Mouse (Mus musculus): Measurements from ENCODE around the gene Birc7. TPM values are rescaled to one million over a fixed set of nuclear protein-coding genes. Genes with fewer than 3 reads are reported as not detected.

The Birc7 gene
- not detected for polyA plus RNA-seq (2017; shearing (Covaris generic))

DNA sequence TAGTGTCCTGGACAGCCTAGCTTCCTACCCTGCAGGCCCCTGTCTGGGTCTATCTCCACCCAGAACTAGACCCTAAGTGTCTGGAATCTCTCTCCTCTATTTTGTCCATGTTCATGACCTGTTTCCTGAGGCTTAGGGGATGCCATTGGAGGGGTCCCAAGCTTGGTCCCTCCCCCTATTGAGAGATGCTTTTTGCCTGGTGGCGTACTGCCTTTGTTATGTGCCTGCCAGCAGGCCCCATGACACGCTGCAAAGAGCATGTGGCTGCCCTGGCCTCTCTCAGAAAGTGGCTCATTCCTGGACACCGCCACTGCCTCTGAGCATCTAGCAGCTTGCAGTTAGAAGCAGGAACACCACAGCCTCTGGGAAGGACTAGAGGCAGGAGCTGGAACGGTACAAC, at the start of gene Birc7:
Gene Birc7 (plus strand): TSS at position 301 of the 400 bp plus-strand sequence.

DNA sequence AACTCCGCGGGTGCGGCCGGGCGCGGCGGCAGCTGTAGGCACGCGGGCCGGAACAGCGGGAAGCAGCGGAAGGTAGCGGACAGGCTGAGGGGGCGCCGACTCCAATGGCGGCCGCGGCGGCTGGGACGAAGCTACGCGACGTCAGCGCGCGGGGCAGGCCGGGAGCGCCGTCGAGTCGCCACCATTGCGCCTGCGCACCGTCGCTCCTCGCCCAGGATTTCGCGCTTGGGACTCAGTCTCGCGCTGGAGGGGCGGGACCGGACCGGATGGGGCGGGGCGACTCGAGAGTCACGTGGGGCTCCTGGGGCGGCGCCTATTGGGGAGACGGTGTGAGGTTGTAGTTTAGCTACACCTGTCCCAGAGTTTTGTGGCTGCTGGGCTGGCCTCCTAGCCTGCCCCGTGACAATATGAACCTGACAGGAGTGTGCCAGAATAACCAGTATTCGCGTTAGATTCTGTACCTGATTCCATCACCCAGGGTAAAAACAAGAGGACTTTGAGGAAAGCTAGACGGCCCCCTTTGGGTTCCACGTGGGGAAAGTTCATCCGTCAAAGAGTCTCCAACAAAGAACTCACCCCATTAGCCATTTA, 7.9 kb upstream of the Birc7 start, which contains the start of gene Ythdf1:
Gene Ythdf1 (minus strand): TSS at position 140 of the 591 bp plus-strand sequence.

DNA sequence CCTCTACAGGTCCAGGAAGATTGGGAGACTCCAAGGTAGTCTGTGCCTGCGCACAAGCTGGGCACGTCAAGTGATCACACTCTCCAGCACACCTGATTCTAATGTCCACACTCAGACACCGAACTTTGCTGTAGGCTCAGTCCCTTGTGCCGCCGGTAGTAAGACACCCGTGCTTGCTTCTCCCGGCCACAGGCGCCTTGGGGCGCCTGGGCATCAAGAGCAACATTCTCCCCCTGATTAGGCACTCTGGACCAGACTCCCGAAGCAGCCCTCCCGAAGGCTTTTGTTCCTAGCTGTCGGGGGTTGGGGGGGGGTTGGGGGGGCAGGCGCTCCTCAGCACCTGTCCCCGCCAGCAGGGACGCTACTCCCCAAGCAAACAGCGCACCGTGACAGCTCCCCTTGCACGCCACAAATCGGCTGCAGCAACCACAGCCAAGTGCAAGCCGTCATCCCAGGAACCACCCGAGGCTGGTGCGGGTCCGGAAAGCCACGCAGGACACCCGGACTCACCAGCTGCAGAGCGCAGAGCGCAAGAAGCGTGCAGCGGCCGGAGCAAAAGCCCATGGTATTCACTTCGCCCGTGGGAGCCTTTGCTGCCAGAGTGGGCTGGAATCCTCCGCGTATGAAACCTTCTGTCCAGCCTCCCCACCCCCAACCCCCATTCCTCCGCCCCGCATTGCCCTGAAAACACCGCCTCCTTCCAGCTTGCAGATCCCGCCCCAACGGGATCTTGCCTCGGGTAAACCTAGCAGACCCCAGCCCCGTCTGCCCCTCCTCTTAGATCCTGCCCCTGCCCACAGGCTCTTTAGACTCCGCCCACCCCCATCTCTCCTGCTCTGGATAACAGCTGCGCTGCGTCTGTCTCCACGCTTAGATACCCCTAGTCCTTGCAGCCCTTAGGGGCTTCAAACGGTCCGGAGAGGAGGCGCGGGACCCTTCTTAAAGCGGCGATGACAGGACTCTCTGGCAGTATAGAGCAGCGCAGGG, 25.5 kb downstream of the Birc7 start, which contains the start of gene Nkain4:
Gene Nkain4 (minus strand): TSS at position 639 of the 987 bp plus-strand sequence.

DNA sequence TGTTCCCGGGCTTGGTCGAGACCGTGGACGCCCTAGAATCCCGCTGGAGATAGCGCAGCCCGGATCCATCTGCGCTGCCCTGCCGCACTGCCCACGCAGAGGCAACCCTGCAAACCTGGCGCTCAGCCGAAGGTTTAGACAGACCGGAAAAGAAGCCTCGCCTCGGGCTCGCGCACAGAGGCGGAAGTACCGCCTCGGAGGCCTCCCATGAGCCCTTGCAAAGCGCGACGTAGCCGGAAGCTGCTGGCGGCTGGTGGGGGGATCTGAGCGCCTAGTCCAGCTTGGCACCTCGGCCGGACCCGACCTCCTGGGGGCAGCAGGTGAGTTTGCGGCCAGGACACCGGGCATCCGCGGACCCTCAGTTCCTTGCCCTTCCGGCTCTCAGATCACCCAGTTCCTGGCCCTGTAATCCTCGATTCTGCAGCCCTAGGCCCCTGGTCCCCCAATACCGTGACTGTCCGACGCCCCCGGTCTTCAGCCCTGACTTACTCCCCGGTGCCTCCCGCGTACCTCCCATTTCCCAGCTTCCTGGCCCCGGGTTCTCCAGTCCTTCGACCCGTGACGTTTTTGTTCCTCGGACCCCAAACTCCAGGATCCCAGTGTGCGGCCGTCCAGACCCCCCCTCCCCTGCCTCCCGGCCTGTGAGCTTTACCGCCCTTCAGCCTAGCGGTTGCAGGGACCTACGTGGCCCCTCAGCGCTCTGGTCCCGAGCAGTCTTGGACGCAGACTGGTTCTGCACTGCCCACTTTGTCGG, 38.4 kb downstream of the Birc7 start, which contains the start of gene Arfgap1:
Gene Arfgap1 (plus strand): TSS at position 216 of the 754 bp plus-strand sequence.

Other genes with a start within 250 kb of the Birc7 start
- gene Dido1, start 219.0 kb upstream of the Birc7 start, polyA plus RNA-seq (2017; shearing (Covaris generic)): 37.2 TPM
- gene Gid8, start 218.9 kb upstream of the Birc7 start, polyA plus RNA-seq (2017; shearing (Covaris generic)): 18.7 TPM
- gene Slc17a9, start 203.8 kb upstream of the Birc7 start, polyA plus RNA-seq (2017; shearing (Covaris generic)): 39.4 TPM
- not detected for gene Bhlhe23, start 152.1 kb upstream of the Birc7 start, polyA plus RNA-seq (2017; shearing (Covaris generic))
- gene Ythdf1, start 8.1 kb upstream of the Birc7 start, polyA plus RNA-seq (2017; shearing (Covaris generic)): 84.3 TPM
- gene Nkain4, start 25.7 kb downstream of the Birc7 start, polyA plus RNA-seq (2017; shearing (Covaris generic)): not detected
- 58.9 TPM for gene Arfgap1, start 38.2 kb downstream of the Birc7 start, polyA plus RNA-seq (2017; shearing (Covaris generic))
- gene Col20a1, start 57.5 kb downstream of the Birc7 start, polyA plus RNA-seq (2017; shearing (Covaris generic)): 0.61 TPM
- gene Chrna4, start 114.5 kb downstream of the Birc7 start, polyA plus RNA-seq (2017; shearing (Covaris generic)): not detected
- 0.14 TPM for gene Kcnq2, start 206.3 kb downstream of the Birc7 start, polyA plus RNA-seq (2017; shearing (Covaris generic))
- not detected for gene Eef1a2, start 228.0 kb downstream of the Birc7 start, polyA plus RNA-seq (2017; shearing (Covaris generic))

All from effector memory CD4-positive, alpha-beta T cell, adult 5 months (primary cell).